Mouse (Mus musculus) hindbrain, postnatal 0 days (tissue): Measurements from ENCODE around the gene Rapgef3. TPM values are rescaled to one million over a fixed set of nuclear protein-coding genes. Genes with fewer than 3 reads are reported as not detected.
A peak's percentile ranks its signal among the peaks of the same experiment; 100 is the strongest.

Experiments
- ATAC-seq: fragments of 200-750 bp; cut with Nextera tagmentation; 2 replicates; pipeline ENCODE4 v1.8.0; 2017; ENCODE audit warnings: mild to moderate bottlenecking, moderate TSS enrichment, moderate library complexity
- DNase-seq: peaks from one replicate; pipeline ENCODE4 v3.0.0-alpha.2; 2015; ENCODE audit warnings: low spot score
- H3K27ac ChIP-seq: fragments of 300-500 bp; sonication (generic); 2 replicates; pipeline ENCODE4 v1.5.1; 2014; ENCODE audit warnings: mild to moderate bottlenecking
- H3K27me3 ChIP-seq: fragments of 300-500 bp; sonication (generic); 2 replicates; pipeline ENCODE4 v1.6.1; 2014; ENCODE audit warnings: low read length, mixed read lengths; ENCODE audit not compliant: insufficient read depth
- H3K36me3 ChIP-seq: fragments of 300-500 bp; sonication (generic); 2 replicates; pipeline ENCODE4 v1.6.1; 2014; ENCODE audit warnings: low read length, mixed read lengths; ENCODE audit not compliant: insufficient read depth
- H3K4me1 ChIP-seq: fragments of 300-500 bp; sonication (generic); 2 replicates; pipeline ENCODE4 v1.6.1; 2014; ENCODE audit warnings: antibody characterized with exemption, low read length, mixed read lengths; ENCODE audit not compliant: insufficient read depth
- H3K4me2 ChIP-seq: fragments of 300-500 bp; sonication (generic); 2 replicates; pipeline ENCODE4 v1.6.1; 2014; ENCODE audit warnings: low read depth, mild to moderate bottlenecking, low read length, moderate library complexity, mixed read lengths
- H3K4me3 ChIP-seq: fragments of 300-500 bp; sonication (generic); 2 replicates; pipeline ENCODE4 v1.5.1; 2014; ENCODE audit warnings: low read length
- H3K9ac ChIP-seq: fragments of 300-500 bp; sonication (generic); replicated peaks from 2 replicates; pipeline ENCODE4 v1.6.1; 2014; ENCODE audit warnings: mild to moderate bottlenecking, low read length, moderate library complexity, mixed read lengths
- H3K9me3 ChIP-seq: fragments of 300-500 bp; sonication (generic); 2 replicates; pipeline ENCODE4 v1.6.1; 2016; ENCODE audit warnings: low read length, mixed read lengths
- CTCF ChIP-seq: IDR thresholded peaks from 2 replicates; pipeline ENCODE4 v1.5.1; 2016; ENCODE audit warnings: antibody characterized with exemption, control low read depth, low read depth
- WGBS: fragments of 180-500 bp; shearing (Covaris S2); extraction: QIAGEN DNeasy Blood & Tissue Kit; methylation state at CpG from one replicate; pipeline ENCODE4 v1.1.7; 2014; 5-methylcytosine and 5-hydroxymethylcytosine counted together
- polyA plus RNA-seq: library from polyadenylated mRNA; unstranded; fragments of >200 nt; fragmentation: Nextera tagmentation; extraction: Ambion mirVana; gene quantifications from 2 replicates; pipeline ENCODE4 v1.2.1, GENCODE M21; 2015
- total RNA-seq: library from RNA; depleted of rRNA; stranded (reverse); fragments of >200 nt; gene quantifications from 2 replicates; pipeline ENCODE4 v1.2.3, GENCODE M21; 2014

Gene Rapgef3
- total and polyA plus RNA-seq, 2 experiments from 2014 or later: 10.3 to 41.9 TPM

GRCm38 (mm10) chr15:97784092-97784559, 16.4 kb upstream of the Rapgef3 start:
- peak; percentile 88 for ATAC-seq
- peak; percentile 95 for DNase-seq

GRCm38 (mm10) chr15:97782749-97783105, 15.0 kb upstream of the Rapgef3 start:
- no peak overlapping the region for H3K9ac ChIP-seq
- H3K9me3 ChIP-seq: no peaks in the 10 kb centered on the region
- 3% methylated on average over 9 of the region's 9 CpGs for WGBS
- H3K27me3 ChIP-seq: no peaks in the 10 kb centered on the region
- TF ChIP-seq CTCF: peak; percentile 76
- H3K4me3 ChIP-seq: no peak overlapping the region
- no peak overlapping the region for H3K27ac ChIP-seq
- peaks cover 14% of the 10 kb centered on the region for H3K4me1 ChIP-seq
- DNase-seq (peak; percentile 69), ATAC-seq (no peak)
- 0 out of 2 replicates have a peak overlapping the region, but pooled peaks have one; percentile 3 for H3K4me2 ChIP-seq
- H3K36me3 ChIP-seq: no peaks in the 10 kb centered on the region

More at GRCm38 (mm10) chr15:97784092-97784559, 16.4 kb upstream of the Rapgef3 start:
- H3K4me3 ChIP-seq: peak overlapping the region; percentile 83
- peak overlapping the region; percentile 78 for H3K27ac ChIP-seq
- peak overlapping the region; percentile 94 for H3K9ac ChIP-seq
- peak overlapping the region; percentile 74 for H3K4me2 ChIP-seq
- H3K4me1 ChIP-seq: peaks cover 18% of the 10 kb centered on the region
- no peaks in the 10 kb centered on the region for H3K27me3 ChIP-seq
- TF ChIP-seq CTCF: peak; percentile 84
- H3K9me3 ChIP-seq: no peaks in the 10 kb centered on the region
- no peaks in the 10 kb centered on the region for H3K36me3 ChIP-seq
- WGBS: 2% methylated on average over 39 of the region's 39 CpGs

GRCm38 (mm10) chr15:97781961-97782748, 14.4 kb upstream of the Rapgef3 start:
- peak overlapping the region; percentile 13; the same call in 1 of the 2 replicates for H3K4me2 ChIP-seq

GRCm38 (mm10) chr15:97780611-97781031, 12.8 kb upstream of the Rapgef3 start:
- H3K27ac ChIP-seq: peak overlapping the region; percentile 27; the same call in 1 of the 2 replicates
- H3K4me1 ChIP-seq: 0 out of 2 replicates have a peak, but pooled peaks cover 8% of the 10 kb centered on the region
- no peaks in the 10 kb centered on the region for H3K27me3 ChIP-seq
- no peaks in the 10 kb centered on the region for H3K9me3 ChIP-seq
- no peak overlapping the region for H3K4me3 ChIP-seq
- WGBS: 52% methylated on average over 12 of the region's 12 CpGs
- TF ChIP-seq CTCF: no peak
- ATAC-seq: no peak
- no peak overlapping the region for H3K9ac ChIP-seq
- DNase-seq: peak; percentile 38
- no peak overlapping the region for H3K4me2 ChIP-seq
- H3K36me3 ChIP-seq: no peaks in the 10 kb centered on the region

More at GRCm38 (mm10) chr15:97781961-97782748, 14.4 kb upstream of the Rapgef3 start:
- 12% methylated on average over 24 of the region's 24 CpGs for WGBS
- Histone ChIP-seq H3K36me3 (no peaks in the 10 kb centered on the region), H3K27me3 (no peaks in the 10 kb centered on the region), H3K9me3 (no peaks in the 10 kb centered on the region), H3K4me3 (no peak overlapping the region), H3K9ac (no peak overlapping the region), H3K27ac (no peak overlapping the region), H3K4me1 (peaks cover 14% of the 10 kb centered on the region)
- ATAC-seq (no peak), DNase-seq (no peak)
- TF ChIP-seq CTCF: no peak

- no peak overlapping the region for H3K9ac ChIP-seq
- no peak overlapping the region for H3K4me3 ChIP-seq
- no peak overlapping the region for H3K27ac ChIP-seq
- no peak overlapping the region for H3K4me2 ChIP-seq
- DNase-seq (no peak), ATAC-seq (no peak)
- TF ChIP-seq CTCF: no peak
- WGBS: 88% methylated on average over 1 of the region's 1 CpGs
- 0 out of 2 replicates have a peak, but pooled peaks cover 8% of the 10 kb centered on the region for H3K4me1 ChIP-seq
- H3K9me3 ChIP-seq: no peaks in the 10 kb centered on the region
- H3K36me3 ChIP-seq: no peaks in the 10 kb centered on the region
- H3K27me3 ChIP-seq: no peaks in the 10 kb centered on the region
Measured at GRCm38 (mm10) chr15:97779576-97779975, 11.8 kb upstream of the Rapgef3 start.

- Histone ChIP-seq H3K9me3 (no peaks in the 10 kb centered on the region), H3K4me1 (0 out of 2 replicates have a peak, but pooled peaks cover 8% of the 10 kb centered on the region), H3K4me2 (no peak within 1 kb of the TSS), H3K36me3 (no peaks in the 10 kb centered on the region), H3K27ac (no peak within 1 kb of the TSS), H3K27me3 (no peaks in the 10 kb centered on the region), H3K9ac (no peak within 1 kb of the TSS), H3K4me3 (no peak within 1 kb of the TSS)
- no peak for ATAC-seq
- TF ChIP-seq CTCF: no peak
- 76% methylated on average over 8 of the region's 8 CpGs for WGBS
- no peak for DNase-seq
Measured at GRCm38 (mm10) chr15:97778311-97779098, 10.7 kb upstream of the Rapgef3 start, which contains the start of gene Slc48a1. Gene Slc48a1 (plus strand): TSS chr15:97778520.
